Mouse (Mus musculus): ENCODE results near the gene Fermt3. TPM values are rescaled to one million over a fixed set of nuclear protein-coding genes. Genes with fewer than 3 reads are reported as not detected.

Fermt3 gene
- polyA plus RNA-seq, 1 experiment from 2014 or later, result 4.3 TPM

DNA sequence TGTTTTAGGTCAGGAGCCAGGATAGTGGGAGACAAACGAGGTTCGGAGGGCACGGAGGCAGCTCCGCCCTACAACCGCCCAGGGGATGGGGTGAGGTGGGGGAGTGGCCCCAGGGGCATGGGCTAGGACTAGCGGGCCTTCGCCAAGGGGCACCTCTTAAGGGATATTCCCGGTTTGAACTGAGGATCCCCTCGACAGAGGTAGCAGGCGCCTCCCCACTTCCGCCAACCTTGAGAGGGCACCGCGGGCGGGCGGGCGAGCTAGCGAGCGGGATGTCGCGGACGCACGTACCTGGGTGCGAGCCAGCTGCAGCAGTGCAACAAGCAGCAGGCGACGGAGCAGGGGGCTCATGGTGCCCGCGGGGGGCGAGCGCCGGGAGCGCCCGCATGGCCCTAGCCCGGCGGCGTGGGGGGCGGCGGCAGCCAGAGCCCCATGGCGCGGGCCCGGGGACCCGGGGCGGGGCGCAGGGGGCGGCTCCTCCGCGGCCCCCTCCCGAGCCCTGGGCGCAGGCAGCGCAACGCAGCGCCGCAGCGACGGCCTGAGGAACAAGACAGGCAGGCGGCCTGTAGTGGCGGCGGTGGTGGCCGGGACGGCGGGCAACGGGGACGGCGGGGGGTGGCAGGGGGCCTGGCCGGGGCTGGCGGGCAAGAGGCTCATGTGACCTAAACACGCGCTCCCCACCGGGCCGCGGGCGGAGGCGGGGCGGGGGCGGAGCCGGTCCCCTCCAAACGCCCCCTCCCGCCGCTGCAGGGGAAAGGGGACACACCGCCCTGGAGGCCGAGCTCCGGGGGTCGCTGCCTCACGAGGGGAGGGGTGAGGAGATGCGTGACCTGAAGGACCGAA lies 32.0 kb downstream of the Fermt3 start, which contains the start of gene Vegfb:
Gene Vegfb, minus strand, starts transcription at position 591 of the 843 bp plus-strand sequence.
- Histone ChIP-seq H3K4me2 (ENCODE audit: low read length) (peak within 1 kb of the TSS; percentile 87), H3K27ac (peak within 1 kb of the TSS; percentile 85), H3K36me3 (ENCODE audit: insufficient read depth, low read length) (peaks cover 16% of the 10 kb centered on the region; the same call in 1 of the 2 replicates), H3K27me3 (ENCODE audit: insufficient read depth, low read length) (no peaks in the 10 kb centered on the region), H3K9ac (ENCODE audit: low read depth, low read length) (peak within 1 kb of the TSS; percentile 86), H3K4me1 (replicated peaks; ENCODE audit: insufficient read depth, low read length) (peaks cover 17% of the 10 kb centered on the region), H3K9me3 (replicated peaks; ENCODE audit: low read length) (no peaks in the 10 kb centered on the region), H3K4me3 (replicated peaks; ENCODE audit: low read depth, low read length) (peak within 1 kb of the TSS; percentile 82)
- WGBS, result 1% methylated on average over 69 of the region's 85 CpGs
- no peak for TF ChIP-seq CTCF (IDR thresholded peaks at IDR 0.05; ENCODE audit: low read depth)
- DNase-seq (ENCODE audit: low spot score), result peak; percentile 46
- ATAC-seq (replicated peaks; ENCODE audit: low FRiP score, low read depth), result peak; percentile 33

DNA sequence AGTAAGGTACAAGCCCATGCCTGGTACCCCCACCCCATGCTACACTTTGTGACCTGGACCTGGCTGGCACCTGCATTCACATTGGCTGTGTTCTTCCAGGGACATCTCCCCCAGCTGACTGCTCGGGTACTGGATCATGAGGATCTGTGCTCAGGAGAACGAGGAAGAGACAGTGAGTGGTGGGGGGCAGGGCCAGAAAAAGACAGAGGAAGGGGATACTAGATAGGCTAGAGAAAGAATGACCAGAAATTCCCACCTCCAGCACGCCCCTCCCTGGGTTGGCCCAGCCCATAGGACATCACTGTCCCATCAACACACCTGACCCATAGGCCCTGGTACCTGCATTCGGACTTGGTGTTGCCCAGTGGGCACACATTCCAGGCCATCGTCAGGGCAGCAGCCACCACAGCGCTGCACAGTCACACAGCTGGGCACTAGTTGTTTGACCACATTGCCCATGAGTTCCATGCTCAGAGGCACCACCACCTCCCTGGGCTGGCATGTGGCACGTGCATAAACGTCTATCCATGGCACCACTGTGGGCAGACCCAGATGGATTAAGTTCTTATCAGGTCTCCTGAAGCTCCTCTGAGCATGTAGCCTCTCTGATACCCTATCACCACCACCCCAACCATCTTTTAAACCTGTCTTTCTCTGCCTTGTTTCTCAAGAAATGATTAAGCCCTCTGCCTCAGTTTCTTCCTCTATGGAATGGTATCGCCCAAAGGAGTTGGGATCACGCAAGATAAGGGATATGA lies 33.1 kb downstream of the Fermt3 start:
- H3K4me3 ChIP-seq (replicated peaks; ENCODE audit: low read depth, low read length), result peak overlapping the region; percentile 82; the same call in 1 of the 2 replicates
- H3K27me3 ChIP-seq (ENCODE audit: insufficient read depth, low read length), result no peaks in the 10 kb centered on the region
- ATAC-seq (replicated peaks; ENCODE audit: low FRiP score, low read depth) (no peak), DNase-seq (ENCODE audit: low spot score) (no peak)
- no peak for TF ChIP-seq CTCF (IDR thresholded peaks at IDR 0.05; ENCODE audit: low read depth)
- H3K36me3 ChIP-seq (ENCODE audit: insufficient read depth, low read length), result peaks cover 18% of the 10 kb centered on the region; the same call in 1 of the 2 replicates
- peaks cover 12% of the 10 kb centered on the region for H3K4me1 ChIP-seq (replicated peaks; ENCODE audit: insufficient read depth, low read length)
- H3K9ac ChIP-seq (ENCODE audit: low read depth, low read length), result peak overlapping the region; percentile 86; the same call in 1 of the 2 replicates
- no peak overlapping the region for H3K27ac ChIP-seq
- H3K9me3 ChIP-seq (replicated peaks; ENCODE audit: low read length), result no peaks in the 10 kb centered on the region
- WGBS, result 81% methylated on average over 10 of the region's 10 CpGs
- peak overlapping the region; percentile 87 for H3K4me2 ChIP-seq (ENCODE audit: low read length)

GRCm38 (mm10) chr19:6985300-6985699 lies 34.0 kb downstream of the Fermt3 start:
- Histone ChIP-seq H3K36me3 (ENCODE audit: insufficient read depth, low read length) (peaks cover 18% of the 10 kb centered on the region; the same call in 1 of the 2 replicates), H3K27me3 (ENCODE audit: insufficient read depth, low read length) (no peaks in the 10 kb centered on the region), H3K4me3 (replicated peaks; ENCODE audit: low read depth, low read length) (no peak overlapping the region), H3K4me1 (replicated peaks; ENCODE audit: insufficient read depth, low read length) (peaks cover 12% of the 10 kb centered on the region), H3K4me2 (ENCODE audit: low read length) (no peak overlapping the region), H3K9me3 (replicated peaks; ENCODE audit: low read length) (no peaks in the 10 kb centered on the region), H3K9ac (ENCODE audit: low read depth, low read length) (no peak overlapping the region), H3K27ac (no peak overlapping the region)
- ATAC-seq (replicated peaks; ENCODE audit: low FRiP score, low read depth) (no peak), DNase-seq (ENCODE audit: low spot score) (no peak)
- 90% methylated on average over 19 of the region's 19 CpGs for WGBS
- no peak for TF ChIP-seq CTCF (IDR thresholded peaks at IDR 0.05; ENCODE audit: low read depth)

DNA sequence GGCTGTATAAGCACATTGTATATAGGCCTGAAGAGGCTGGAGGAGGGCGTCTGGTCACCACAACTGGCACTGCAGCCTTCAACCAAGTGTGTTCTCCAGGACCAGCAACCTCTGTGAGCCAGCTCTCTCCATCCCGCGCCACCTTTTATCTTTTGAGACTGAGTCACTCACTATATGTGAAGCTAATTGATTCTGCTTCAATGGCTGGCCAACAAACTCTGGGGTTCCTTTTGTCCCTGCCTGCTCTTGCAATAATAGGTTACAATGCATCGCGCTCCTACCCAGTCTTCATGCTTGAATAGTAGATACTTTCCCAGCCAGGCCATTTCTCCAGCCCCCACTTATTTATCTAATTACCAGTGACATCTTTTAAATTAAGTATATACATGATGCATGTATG lies 35.6 kb downstream of the Fermt3 start:
- no peak overlapping the region for H3K9ac ChIP-seq (ENCODE audit: low read depth, low read length)
- H3K9me3 ChIP-seq (replicated peaks; ENCODE audit: low read length), result no peaks in the 10 kb centered on the region
- no peak for ATAC-seq (replicated peaks; ENCODE audit: low FRiP score, low read depth)
- peaks cover 18% of the 10 kb centered on the region for H3K4me1 ChIP-seq (replicated peaks; ENCODE audit: insufficient read depth, low read length)
- no peak overlapping the region for H3K4me2 ChIP-seq (ENCODE audit: low read length)
- no peaks in the 10 kb centered on the region for H3K27me3 ChIP-seq (ENCODE audit: insufficient read depth, low read length)
- no peak overlapping the region for H3K27ac ChIP-seq
- H3K36me3 ChIP-seq (ENCODE audit: insufficient read depth, low read length), result peaks cover 18% of the 10 kb centered on the region; the same call in 1 of the 2 replicates
- no peak overlapping the region for H3K4me3 ChIP-seq (replicated peaks; ENCODE audit: low read depth, low read length)
- 93% methylated on average over 5 of the region's 5 CpGs for WGBS
- DNase-seq (ENCODE audit: low spot score), result no peak
- no peak for TF ChIP-seq CTCF (IDR thresholded peaks at IDR 0.05; ENCODE audit: low read depth)

DNA sequence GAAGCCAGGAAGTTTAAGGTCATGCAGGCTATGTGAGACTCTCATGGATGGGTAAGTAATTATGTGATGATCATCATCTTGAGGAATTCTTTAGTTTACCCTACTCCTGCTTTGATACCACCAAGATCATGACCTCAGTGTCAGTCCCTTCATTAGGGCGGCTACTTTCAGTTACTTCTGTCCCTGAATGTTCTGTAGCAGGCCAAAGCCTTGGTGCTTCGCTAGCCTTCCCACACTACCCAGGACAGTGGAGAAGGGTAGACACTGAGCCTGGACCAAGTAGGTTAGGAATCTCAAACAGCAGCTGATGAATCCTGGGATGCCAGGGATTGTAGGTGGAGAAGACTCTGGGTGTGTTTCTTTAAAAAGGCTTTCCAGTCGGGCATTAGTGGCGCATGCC lies 37.8 kb downstream of the Fermt3 start:
- no peak overlapping the region for H3K9ac ChIP-seq (ENCODE audit: low read depth, low read length)
- no peak overlapping the region for H3K27ac ChIP-seq
- H3K27me3 ChIP-seq (ENCODE audit: insufficient read depth, low read length), result no peaks in the 10 kb centered on the region
- peak overlapping the region; percentile 67; the same call in 1 of the 2 replicates for H3K4me2 ChIP-seq (ENCODE audit: low read length)
- ATAC-seq (replicated peaks; ENCODE audit: low FRiP score, low read depth) (no peak), DNase-seq (ENCODE audit: low spot score) (no peak)
- no peak overlapping the region for H3K4me3 ChIP-seq (replicated peaks; ENCODE audit: low read depth, low read length)
- TF ChIP-seq CTCF (IDR thresholded peaks at IDR 0.05; ENCODE audit: low read depth), result no peak
- peaks cover 20% of the 10 kb centered on the region for H3K4me1 ChIP-seq (replicated peaks; ENCODE audit: insufficient read depth, low read length)
- peaks cover 32% of the 10 kb centered on the region; the same call in 1 of the 2 replicates for H3K36me3 ChIP-seq (ENCODE audit: insufficient read depth, low read length)
- WGBS, result 92% methylated on average over 4 of the region's 4 CpGs
- no peaks in the 10 kb centered on the region for H3K9me3 ChIP-seq (replicated peaks; ENCODE audit: low read length)

Measured in kidney, postnatal 0 days (tissue).